Mouse (Mus musculus) urinary bladder, adult 2 months (tissue): Measurements from ENCODE around the gene Cep68. TPM values are rescaled to one million over a fixed set of nuclear protein-coding genes. Genes with fewer than 3 reads are reported as not detected.

ENCODE experiments used
- DNase-seq: peaks from one replicate; pipeline ENCODE4 v3.0.0; 2022; ENCODE audit warnings: low spot score
- polyA plus RNA-seq: library from polyadenylated mRNA; depleted of rRNA; stranded (reverse); fragments of >200 nt; gene quantifications from 2 replicates; pipeline ENCODE4 v1.2.3, GENCODE M21; 2012; rRNA removed

The Cep68 gene
- 12.6 and 14.1 TPM in 2 replicates for polyA plus RNA-seq

- DNase-seq = peak; percentile 85
Observed at GRCm38 (mm10) chr11:20249296-20250110, at the start of gene Cep68. Gene Cep68, minus strand, starts transcription at chr11:20249429.

GRCm38 (mm10) chr11:20284463-20284862 is 35.2 kb upstream of the Cep68 start:
- no peak for DNase-seq

- no peak for DNase-seq
Observed at GRCm38 (mm10) chr11:20282601-20283219, 33.5 kb upstream of the Cep68 start.

- no peak for DNase-seq
Observed at GRCm38 (mm10) chr11:20280982-20281381, 31.8 kb upstream of the Cep68 start.

- DNase-seq = no peak
Observed at GRCm38 (mm10) chr11:20278702-20279101, 29.5 kb upstream of the Cep68 start.

GRCm38 (mm10) chr11:20277106-20277505 is 27.9 kb upstream of the Cep68 start:
- no peak for DNase-seq

- no peak for DNase-seq
Observed at GRCm38 (mm10) chr11:20275974-20276373, 26.7 kb upstream of the Cep68 start.

GRCm38 (mm10) chr11:20269885-20270284 is 20.7 kb upstream of the Cep68 start:
- DNase-seq = no peak

- DNase-seq = no peak
Observed at GRCm38 (mm10) chr11:20262628-20263380, 13.6 kb upstream of the Cep68 start.

GRCm38 (mm10) chr11:20254791-20255190 is 5.6 kb upstream of the Cep68 start:
- DNase-seq = no peak

- DNase-seq = no peak
Observed at GRCm38 (mm10) chr11:20253088-20253487, 3.9 kb upstream of the Cep68 start.

GRCm38 (mm10) chr11:20250476-20251178 is 1.4 kb upstream of the Cep68 start:
- no peak for DNase-seq

GRCm38 (mm10) chr11:20248840-20249239 is 389 bp downstream of the Cep68 start:
- no peak for DNase-seq

GRCm38 (mm10) chr11:20248277-20248676 is 952 bp downstream of the Cep68 start:
- DNase-seq = no peak

GRCm38 (mm10) chr11:20247146-20247855 is 1.9 kb downstream of the Cep68 start:
- no peak for DNase-seq

GRCm38 (mm10) chr11:20246616-20247015 is 2.6 kb downstream of the Cep68 start:
- no peak for DNase-seq

GRCm38 (mm10) chr11:20245316-20245715 is 3.9 kb downstream of the Cep68 start:
- no peak for DNase-seq

GRCm38 (mm10) chr11:20244336-20245290 is 4.6 kb downstream of the Cep68 start:
- no peak for DNase-seq

GRCm38 (mm10) chr11:20243214-20243913 is 5.9 kb downstream of the Cep68 start:
- DNase-seq = no peak
